Mouse (Mus musculus): ENCODE results near the gene Nol12.

GRCm38 (mm10) chr15:78959537-78959936 lies 24.8 kb downstream of the Nol12 start:
- TF ChIP-seq MAFK (IDR thresholded peaks at IDR 0.05; ENCODE audit: insufficient replicate concordance, low read length) (no peak), EP300 (IDR thresholded peaks at IDR 0.05; ENCODE audit: low read length) (no peak), CTCF (conservative IDR thresholded peaks at IDR 0.05 in 1 of 2, IDR thresholded peaks at IDR 0.05 in 1 of 2; ENCODE audit: low read depth in 2 of 2, low read length in 2 of 2) (no peak), BHLHE40 (IDR thresholded peaks at IDR 0.05; ENCODE audit: low read depth, low read length) (no peak), CHD1 (IDR thresholded peaks at IDR 0.05; ENCODE audit: low read depth, low read length) (no peak), POLR2A (IDR thresholded peaks at IDR 0.05; ENCODE audit: low read depth, low read length) (no peak), ZKSCAN1 (IDR thresholded peaks at IDR 0.05; ENCODE audit: borderline replicate concordance, low read depth, low read length) (no peak), SIN3A (IDR thresholded peaks at IDR 0.05; ENCODE audit: low read length) (no peak), TCF12 (IDR thresholded peaks at IDR 0.05; ENCODE audit: low read depth, low read length) (no peak), USF2 (conservative IDR thresholded peaks at IDR 0.05; ENCODE audit: low read depth, low read length) (no peak)
